Mouse (Mus musculus): ENCODE measurements around the gene Fhdc1. TPM values are rescaled to one million over a fixed set of nuclear protein-coding genes. Genes with fewer than 3 reads are reported as not detected.

Gene Fhdc1
- polyA plus RNA-seq, 1 experiment, result 10.5 TPM

- no peak for DNase-seq (ENCODE audit: low spot score)
Measured at GRCm38 (mm10) chr3:84474398-84474797, 5.8 kb downstream of the Fhdc1 start.

- DNase-seq (ENCODE audit: low spot score), result no peak
Measured at GRCm38 (mm10) chr3:84472955-84473354, 7.3 kb downstream of the Fhdc1 start.

- no peak for DNase-seq (ENCODE audit: low spot score)
Measured at GRCm38 (mm10) chr3:84472527-84472926, 7.7 kb downstream of the Fhdc1 start.

GRCm38 (mm10) chr3:84471146-84471545 is 9.1 kb downstream of the Fhdc1 start:
- no peak for DNase-seq (ENCODE audit: low spot score)

- no peak for DNase-seq (ENCODE audit: low spot score)
Measured at GRCm38 (mm10) chr3:84468111-84468453, 12.1 kb downstream of the Fhdc1 start.

- DNase-seq (ENCODE audit: low spot score), result no peak
Measured at GRCm38 (mm10) chr3:84467419-84468110, 12.7 kb downstream of the Fhdc1 start.

- DNase-seq (ENCODE audit: low spot score), result no peak
Measured at GRCm38 (mm10) chr3:84465822-84466500, 14.3 kb downstream of the Fhdc1 start.

GRCm38 (mm10) chr3:84461687-84462086 is 18.5 kb downstream of the Fhdc1 start:
- DNase-seq (ENCODE audit: low spot score), result no peak

GRCm38 (mm10) chr3:84460952-84461351 is 19.3 kb downstream of the Fhdc1 start:
- no peak for DNase-seq (ENCODE audit: low spot score)

- no peak for DNase-seq (ENCODE audit: low spot score)
Measured at GRCm38 (mm10) chr3:84460499-84460898, 19.7 kb downstream of the Fhdc1 start.

GRCm38 (mm10) chr3:84455733-84456417 is 24.4 kb downstream of the Fhdc1 start:
- no peak for DNase-seq (ENCODE audit: low spot score)

- no peak for DNase-seq (ENCODE audit: low spot score)
Measured at GRCm38 (mm10) chr3:84450651-84451050, 29.6 kb downstream of the Fhdc1 start.

GRCm38 (mm10) chr3:84449015-84449414 is 31.2 kb downstream of the Fhdc1 start:
- DNase-seq (ENCODE audit: low spot score), result no peak

GRCm38 (mm10) chr3:84447803-84448202 is 32.4 kb downstream of the Fhdc1 start:
- no peak for DNase-seq (ENCODE audit: low spot score)

GRCm38 (mm10) chr3:84445838-84446237 is 34.4 kb downstream of the Fhdc1 start:
- no peak for DNase-seq (ENCODE audit: low spot score)

- no peak for DNase-seq (ENCODE audit: low spot score)
Measured at GRCm38 (mm10) chr3:84442890-84443289, 37.3 kb downstream of the Fhdc1 start.

- DNase-seq (ENCODE audit: low spot score), result no peak
Measured at GRCm38 (mm10) chr3:84439431-84440210, 40.6 kb downstream of the Fhdc1 start.

GRCm38 (mm10) chr3:84438840-84439239 is 41.4 kb downstream of the Fhdc1 start:
- DNase-seq (ENCODE audit: low spot score), result no peak

GRCm38 (mm10) chr3:84438118-84438517 is 42.1 kb downstream of the Fhdc1 start:
- no peak for DNase-seq (ENCODE audit: low spot score)

- DNase-seq (ENCODE audit: low spot score), result no peak
Measured at GRCm38 (mm10) chr3:84436947-84437346, 43.3 kb downstream of the Fhdc1 start.

- no peak for DNase-seq (ENCODE audit: low spot score)
Measured at GRCm38 (mm10) chr3:84435288-84436043, 44.8 kb downstream of the Fhdc1 start.
